Mouse (Mus musculus) thymus, postnatal 36 days (tissue): ENCODE results near the gene Ube2l3.
"Not testable (repeated sequence)": the region's sequence is repeated elsewhere in the genome, so short reads cannot be mapped to it uniquely, and the experiment has no call there.

Source experiments
- DNase-seq, 2 experiments: peaks; one replicate each; pipeline ENCODE4 v3.0.0; 2022; ENCODE audit warnings: mixed read lengths in 2 of 2

The Ube2l3 gene

DNA sequence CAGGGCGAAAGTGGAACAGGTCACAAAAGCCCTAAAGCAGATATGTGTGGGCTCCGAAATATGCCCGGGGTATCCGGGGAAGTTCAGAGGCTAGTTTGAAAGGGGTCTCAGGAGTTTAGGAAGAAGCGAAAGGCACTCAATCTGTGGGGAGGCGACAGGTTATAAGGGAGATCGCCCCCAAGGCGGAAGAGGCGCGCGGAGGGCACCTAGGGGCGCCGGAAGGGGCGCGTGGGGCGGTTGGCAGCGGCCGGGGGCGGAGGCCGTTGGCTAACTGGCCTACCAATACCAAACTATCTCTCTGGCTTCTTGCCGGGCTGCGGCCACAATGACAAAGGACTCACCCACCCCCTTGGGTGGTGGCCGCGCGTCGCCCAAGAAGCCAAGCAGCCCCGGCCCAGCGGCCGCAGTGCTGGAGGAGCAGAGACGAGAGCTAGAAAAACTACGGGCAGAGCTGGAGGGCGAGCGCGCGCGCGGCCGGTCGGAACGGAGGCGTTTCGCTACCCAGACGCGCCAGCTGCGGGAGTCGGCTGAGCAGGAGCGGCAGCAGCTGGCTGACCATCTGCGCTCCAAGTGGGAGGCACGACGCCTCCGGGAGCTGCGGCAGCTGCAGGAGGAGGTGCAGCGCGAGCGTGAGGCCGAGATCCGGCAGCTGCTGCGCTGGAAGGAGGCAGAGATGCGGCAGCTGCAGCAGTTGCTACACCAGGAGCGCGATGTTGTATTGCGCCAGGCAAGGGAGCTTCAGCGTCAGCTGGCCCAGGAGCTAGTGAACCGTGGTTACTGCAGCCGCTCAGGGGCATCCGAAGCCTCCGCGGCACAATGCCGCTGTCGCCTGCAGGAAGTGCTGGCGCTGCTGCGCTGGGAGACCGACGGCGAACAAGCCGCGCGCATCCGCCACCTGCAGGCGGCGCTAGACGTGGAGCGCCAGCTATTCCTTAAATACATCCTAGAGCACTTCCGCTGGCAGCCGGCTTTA lies 6.2 kb upstream of the Ube2l3 start, which contains the start of gene Rimbp3:
TSS of gene Rimbp3 (plus strand) at position 215 of the 973 bp plus-strand sequence.
- peak; percentile 84 for DNase-seq

DNA sequence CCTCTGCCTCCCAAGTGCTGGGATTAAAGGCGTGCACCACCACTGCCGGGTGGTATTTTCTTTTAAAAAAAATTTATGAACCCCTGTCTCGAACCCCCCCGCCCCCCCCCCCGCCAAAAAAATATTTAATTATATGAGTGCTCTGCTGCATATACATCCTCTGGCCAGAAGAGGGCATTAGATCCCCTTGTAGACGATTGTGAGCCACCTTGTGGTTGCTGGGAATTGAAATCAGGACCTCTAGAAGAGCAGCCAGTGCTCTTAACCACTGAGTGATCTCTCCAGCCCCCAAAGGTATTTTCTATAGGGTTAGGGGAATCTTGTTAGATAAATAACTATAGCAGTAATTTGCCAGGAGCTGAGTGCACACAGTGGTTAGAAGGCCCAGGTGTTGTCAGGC lies 2.5 kb upstream of the Ube2l3 start:
- peak; percentile 18 to 29 for DNase-seq

DNA sequence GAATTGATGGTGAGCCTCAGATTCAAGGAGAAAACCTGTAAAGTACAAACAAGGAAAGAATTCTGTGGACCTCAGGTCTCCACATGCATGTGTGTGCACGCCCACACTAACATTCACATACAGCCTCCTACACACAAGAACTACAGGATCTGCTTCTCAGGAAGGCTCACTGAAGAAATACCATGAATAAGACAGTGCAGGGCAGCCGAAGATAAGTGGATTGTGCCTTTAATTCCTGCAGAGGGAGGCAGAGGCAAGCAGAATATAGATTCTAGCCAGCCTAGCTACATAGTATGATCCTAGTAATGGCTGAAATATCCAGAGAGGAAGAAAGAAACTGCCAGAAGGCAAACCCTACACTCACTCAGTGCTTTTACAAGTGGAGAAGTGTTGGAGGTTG lies 472 bp downstream of the Ube2l3 start:
- DNase-seq, result no peak

DNA sequence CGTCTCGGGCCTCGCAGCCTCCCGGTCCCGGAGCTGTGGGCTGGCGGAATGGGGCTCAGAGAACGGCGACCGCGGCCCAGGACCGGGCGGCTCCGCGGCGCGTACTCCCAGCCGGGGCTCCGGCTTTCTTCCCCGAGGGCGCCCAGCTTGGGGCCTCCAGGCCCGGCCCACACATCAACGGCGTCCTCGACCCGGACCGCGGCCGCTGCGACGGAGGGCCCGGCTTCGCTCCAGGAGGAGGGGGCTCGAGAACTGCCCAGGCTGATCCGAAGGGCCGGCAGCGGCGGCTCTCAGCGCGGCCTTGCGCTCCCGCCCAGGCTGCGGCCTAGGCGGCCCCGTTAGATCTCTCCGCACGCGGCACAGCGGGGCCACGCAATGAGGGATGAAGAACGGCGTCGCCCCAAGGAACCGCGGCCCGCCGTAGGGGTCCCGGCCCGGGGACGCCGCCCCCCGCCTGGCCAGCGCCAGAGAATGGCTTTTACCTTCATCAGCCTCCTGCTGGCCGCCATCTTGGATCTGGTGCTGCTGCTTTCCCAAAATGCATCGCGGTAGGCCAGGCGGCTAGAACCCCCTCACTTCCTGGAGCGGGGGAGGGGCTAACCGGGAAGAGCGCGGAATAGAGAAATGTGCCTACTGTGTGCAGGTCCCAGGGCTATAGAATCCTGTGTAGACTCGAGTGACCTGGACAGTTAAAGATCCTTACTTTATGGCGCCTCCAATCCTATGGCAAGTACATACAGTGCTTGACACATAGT lies 1.3 kb downstream of the Ube2l3 start:
- DNase-seq, result peak; percentile 86 to 88

DNA sequence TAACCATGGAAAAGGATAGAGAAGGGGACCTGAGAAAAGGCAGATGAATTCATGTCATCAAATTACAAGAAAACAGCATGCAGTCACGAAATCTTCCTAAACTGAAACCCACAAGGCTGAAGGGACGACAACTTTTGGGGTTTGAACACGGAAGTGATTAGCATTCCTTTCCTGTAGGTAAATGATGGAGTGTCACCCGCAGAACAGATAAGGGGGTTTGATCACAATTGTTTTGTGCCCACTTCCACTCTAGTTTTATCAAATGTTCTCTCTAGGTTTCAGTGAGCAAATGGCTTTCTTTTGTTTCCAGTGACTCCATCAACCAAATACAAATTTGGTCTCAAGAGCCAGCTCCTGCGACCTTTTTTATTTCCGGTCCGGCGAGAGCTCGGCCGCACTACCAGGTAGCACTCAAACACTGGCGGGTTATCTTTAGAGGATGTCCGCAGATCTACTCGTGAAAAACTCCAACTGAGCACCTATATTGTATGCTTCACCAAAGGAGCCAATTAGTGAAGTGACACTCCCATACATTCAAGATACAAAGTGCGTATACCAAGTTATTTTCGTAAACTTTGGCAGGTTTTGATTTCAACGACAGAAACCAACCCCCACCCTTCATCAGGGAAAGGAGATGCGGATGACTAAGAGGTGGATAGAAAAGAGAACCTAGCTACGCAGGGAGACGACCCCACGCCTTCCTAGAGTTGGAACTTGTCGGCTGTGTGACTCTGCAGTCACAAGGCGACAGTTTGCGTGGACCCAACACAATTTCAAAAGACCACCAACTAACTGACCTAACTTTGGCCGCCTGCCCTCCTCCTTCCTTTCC lies 2.1 kb downstream of the Ube2l3 start:
- no peak for DNase-seq

DNA sequence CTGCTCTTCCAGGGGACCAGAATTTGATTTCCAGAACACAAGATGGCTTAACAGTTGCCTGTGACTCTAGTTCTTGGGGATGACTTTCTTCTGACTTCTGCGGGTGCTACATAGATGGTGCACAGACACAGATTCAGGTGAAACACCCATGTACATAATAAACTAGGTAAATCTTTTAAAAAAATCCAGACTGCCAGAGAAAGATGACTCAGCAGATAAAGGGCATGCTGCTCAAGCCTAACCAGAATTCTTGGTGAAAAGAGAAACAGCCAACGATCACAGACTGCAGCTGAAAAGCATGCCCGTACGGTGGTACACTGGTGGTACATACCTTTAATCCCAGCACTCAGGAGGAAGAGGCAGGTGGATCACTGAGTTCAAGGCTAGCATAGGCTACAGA lies 8.6 kb downstream of the Ube2l3 start:
- DNase-seq, result no peak

DNA sequence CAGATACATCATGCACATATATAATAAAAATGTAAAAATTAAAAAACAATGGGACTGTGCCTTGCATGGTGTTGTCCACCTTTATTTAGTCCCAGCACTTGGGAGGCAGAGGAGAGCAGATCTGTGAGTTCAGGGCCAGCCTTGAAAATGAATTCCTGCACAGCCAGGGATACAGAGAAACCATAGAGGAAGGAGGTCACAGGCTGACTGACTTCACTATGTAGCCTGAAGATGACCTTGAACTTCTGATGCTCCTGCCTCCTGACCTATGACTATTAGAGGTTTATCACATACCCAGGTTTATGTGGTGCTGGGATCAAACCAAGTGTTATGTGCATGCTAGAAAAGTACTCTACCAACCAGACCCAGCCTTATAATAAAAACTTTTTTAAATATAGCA lies 17.0 kb downstream of the Ube2l3 start:
- DNase-seq, result no peak

DNA sequence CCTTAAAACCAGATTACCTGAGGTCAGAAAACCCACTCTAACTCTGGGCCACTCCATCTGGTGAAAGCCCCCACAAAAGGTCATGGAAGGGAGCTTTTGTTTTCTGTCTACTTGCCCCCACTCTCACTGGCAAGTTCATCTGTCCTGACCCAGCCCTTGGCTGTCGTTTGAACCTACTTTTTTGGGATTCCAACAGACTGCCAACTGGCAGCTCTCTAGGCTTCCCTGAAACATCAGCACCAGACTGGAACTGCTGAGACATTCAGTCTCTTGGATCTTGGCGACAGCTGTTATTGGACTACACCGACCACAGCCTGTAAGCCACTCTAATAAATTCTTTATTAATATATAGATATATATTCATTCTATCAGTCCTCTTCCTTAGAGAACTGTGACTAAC lies 19.4 kb downstream of the Ube2l3 start:
- DNase-seq, result no peak

DNA sequence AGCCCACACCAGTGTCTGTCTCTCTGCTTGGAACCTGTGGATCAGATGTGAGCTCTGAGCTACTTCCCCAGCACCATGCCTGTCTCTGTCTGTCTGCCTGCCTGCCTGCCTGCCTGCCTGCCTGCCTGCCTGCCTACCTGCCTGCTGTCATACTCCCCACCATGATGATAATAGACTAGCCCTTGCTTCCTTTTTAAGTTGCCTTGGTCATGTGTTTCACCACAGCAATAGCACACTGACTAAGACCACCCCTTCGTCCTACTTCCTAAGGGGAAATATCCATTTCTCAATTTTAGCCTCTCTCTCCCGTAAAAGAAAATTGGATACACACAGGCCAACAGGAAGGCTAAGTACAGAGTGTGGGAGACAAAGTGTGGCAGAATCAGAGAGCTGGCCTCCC lies 20.3 kb downstream of the Ube2l3 start:
- DNase-seq, result no peak

DNA sequence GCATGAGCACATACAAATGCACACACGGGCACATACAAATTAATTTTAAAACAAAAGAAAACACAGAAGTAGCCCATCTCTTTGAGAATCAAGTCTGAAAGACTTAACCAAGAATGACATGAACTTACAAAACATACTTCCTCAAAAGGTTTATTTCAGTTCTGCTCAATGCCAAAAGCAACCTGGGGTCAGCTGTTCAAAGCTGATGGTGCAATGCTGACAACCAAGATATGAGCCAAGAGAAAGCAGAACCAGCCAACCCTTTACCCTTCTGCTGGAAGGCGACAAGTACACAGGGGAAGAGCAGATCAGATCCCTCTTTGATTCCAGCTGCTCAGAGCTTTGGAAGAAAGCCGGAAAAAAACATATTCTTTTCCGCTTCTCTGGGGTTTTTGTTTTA lies 21.1 kb downstream of the Ube2l3 start:
- DNase-seq, result no peak

DNA sequence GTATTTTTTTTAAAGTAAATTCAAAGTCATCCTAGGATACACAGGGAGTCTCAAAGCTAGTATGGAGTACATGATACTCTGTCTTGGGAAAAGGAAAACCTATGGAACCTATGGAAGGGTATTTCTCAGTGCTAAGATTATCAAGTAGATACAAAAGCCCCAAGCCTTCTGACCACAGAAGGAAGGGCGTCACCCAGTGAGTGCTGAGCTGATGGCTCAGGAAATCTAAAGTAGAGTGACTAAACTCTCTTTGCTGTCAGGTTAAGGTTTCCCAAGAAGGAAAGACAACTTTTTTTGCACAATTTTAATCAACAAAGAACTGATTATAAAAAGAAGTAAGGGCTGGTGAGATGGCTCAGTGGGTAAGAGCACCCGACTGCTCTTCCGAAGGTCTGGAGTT lies 22.7 kb downstream of the Ube2l3 start:
- no peak for DNase-seq

DNA sequence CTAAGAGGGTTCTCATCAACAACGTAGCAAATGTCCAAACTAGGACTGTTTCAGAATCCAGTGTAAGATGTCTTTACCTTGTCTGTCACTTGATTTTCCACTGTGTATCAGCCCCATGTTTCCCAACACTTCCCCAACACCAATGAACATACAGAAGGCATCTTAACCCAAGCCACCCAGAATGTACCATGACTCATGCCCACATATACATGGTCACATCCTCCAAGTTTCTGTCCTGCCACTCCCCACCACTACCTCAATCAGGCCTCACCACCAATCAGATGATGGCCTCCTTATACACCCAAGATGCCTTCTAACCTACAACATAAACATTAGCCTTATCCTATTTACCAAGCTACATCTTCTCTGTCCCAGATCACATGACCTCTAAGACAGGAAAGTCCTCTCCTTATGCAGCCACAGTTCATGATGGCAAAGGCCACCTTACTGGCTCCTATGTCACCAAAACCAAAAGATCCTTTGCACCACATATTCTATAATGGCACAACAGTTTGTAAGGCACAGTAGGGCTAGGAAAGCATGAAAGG lies 24.8 kb downstream of the Ube2l3 start:
- DNase-seq, result no peak

DNA sequence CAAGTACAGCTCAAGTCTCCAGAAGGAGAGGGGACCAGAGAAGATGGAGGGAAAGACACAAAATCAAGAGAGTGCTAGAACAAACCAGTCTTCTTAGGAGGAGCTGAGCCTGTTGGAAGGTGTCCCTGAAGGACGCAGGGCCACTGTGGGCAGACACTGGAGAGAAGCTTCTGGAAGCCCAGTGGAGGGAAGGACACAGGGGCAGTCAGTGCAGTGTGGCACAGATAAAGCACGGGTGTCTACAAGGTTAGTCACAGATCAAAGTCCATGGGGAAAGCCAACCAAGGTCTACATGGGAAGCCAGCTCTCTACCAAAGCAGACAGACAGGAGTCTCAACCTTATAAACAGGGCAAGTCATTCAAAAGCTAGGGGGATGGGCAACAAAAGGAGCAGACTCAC lies 26.7 kb downstream of the Ube2l3 start:
- no peak for DNase-seq

DNA sequence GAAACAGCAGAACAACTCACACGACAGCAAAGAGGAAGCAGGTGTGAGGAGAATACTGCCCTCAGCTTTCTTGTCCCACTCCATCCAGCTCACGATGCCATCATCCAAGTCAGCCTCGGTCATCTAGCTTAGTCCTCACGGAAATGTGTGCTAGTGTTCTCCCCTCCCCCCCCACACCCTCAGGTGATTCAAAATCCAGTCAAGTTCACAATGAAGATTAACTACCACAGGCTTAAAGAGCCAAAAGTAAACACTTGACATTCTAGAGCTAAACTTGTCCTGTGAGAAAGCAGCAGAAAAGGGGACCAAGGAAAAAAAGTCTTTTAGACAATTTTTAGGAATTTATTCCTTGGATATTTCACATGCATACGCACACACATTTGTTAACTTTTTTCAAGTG lies 34.4 kb downstream of the Ube2l3 start:
- no peak for DNase-seq

DNA sequence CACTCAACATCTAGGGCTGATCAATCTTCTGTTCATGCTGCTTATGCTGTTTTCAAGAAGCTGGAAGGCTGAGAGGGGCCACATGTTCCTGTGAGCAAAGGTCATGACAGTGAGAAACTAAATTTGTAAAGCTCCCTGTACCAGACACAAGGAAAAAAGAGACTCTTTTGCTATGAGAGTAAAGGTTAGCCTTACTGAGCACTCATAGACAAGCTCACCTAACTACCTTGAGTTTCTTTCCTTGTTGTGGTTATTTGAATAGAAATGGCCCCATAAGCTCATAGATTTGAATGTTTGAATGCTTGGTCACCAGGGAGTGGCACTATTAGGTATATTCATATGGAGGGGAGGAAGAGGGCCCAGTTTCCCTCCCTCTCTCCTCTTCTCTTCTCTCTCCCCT lies 35.3 kb downstream of the Ube2l3 start:
- DNase-seq, result no peak

DNA sequence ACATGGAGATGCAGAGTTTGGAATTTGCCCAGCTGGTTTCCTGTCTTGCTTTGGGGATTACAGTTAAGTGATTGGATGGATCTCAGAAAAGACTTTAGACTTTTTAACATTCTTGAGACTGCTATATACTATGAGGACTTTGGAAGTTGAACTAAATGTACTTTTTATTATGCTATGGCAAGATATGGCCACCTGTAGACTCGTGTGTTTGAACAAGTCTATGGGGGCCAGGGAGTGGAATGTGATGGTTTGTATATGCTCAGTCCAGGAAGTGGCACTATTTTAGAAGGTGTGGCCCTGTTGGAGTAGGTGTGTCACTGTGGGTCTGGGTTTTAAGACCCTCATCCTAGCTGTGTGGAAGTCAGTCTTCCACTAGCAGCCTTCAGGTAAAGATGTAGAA lies 37.0 kb downstream of the Ube2l3 start:
- not testable (repeated sequence) for DNase-seq

DNA sequence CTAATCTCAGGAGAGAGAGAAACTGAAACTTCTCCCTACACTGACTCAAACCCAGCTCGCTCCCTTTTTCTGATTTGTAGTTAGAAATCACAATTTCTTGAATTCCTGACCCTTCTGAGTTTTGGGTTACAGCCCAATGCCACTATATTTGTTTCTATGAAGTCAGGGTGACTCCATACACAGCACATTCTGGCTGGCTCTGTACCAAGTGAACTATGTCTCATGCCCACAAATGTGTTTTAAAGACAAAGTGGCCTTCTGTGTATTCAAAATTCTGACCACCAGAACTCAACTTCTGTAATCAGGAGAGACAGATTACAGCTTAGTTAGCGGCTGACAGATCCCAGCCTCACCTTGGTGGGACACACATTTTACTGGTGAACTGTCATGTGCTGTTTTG lies 48.1 kb downstream of the Ube2l3 start:
- no peak for DNase-seq

DNA sequence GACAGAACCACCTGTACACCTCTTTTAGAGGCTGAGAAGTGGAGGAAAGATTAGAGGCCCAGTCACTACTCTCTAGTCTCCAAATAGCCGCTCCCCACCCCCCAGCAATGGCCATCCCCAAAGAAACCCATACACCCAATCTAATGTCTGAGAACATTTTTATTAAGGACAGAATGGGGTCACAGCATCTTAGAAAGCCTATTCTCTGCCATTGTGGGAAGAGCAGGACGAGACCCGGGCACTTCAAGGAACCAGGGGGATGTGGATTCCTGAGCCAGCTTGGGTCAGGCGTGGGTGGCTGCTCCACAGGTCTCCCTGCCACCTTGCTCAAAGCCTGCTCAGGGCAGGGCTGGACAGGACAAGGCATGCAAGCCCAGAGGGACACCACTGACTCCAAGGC lies 50.6 kb downstream of the Ube2l3 start:
- DNase-seq, result no peak

DNA sequence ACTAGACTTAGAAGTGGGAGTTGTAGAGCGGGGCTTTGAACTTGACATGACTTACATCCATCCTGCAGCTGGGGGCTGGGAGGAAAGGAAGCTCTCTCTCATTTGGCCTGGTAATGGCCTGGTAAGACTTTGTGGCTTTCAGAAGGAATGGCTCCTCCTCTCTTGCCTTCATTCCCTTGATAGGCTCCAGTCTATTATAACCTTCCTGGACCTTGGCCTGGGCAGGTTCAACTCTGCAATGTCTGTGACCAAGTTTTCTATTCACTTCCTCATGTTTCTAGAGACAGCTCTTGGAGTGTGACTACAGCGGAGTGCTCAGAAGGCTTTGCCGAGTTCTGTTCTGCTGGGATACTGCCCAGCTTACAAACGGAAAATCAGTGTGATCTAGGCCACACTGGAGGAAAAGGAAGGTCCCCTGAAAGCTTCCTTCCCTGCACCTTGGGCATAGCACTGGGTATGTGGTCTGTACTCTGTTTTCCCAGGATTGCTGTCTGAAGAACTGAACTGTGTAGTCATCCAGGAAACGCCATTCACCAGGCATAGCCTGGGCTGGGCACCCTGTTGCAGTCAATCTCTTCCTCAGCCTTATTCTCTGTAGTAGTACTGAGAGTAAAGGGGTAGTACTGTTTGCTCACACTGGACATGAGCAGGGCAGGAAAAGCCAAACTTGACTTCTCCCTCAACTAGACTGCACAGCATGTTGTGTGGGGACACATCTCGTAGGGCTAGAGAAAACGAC lies 51.8 kb downstream of the Ube2l3 start:
- DNase-seq, result no peak

DNA sequence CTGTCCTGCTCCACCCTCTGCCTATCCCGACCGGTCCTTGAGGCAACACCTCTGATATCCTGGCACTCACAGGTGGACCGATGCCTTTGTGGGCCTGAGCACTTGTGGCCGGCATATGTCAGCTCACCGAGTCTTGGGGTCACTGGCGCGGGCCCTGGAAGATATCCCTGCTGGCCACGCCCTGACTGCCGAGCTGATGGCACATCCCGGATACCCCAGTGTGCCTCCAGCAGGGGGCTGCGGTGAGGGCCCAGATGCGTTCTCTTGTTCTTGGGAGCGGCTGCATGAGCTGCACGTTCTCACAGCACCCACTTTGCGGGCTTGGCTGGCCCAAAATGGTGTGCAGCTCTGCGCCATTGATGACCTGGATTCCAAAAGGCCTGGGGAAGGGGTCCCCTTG lies 54.4 kb downstream of the Ube2l3 start:
- DNase-seq, result peak; percentile 48 to 60

DNA sequence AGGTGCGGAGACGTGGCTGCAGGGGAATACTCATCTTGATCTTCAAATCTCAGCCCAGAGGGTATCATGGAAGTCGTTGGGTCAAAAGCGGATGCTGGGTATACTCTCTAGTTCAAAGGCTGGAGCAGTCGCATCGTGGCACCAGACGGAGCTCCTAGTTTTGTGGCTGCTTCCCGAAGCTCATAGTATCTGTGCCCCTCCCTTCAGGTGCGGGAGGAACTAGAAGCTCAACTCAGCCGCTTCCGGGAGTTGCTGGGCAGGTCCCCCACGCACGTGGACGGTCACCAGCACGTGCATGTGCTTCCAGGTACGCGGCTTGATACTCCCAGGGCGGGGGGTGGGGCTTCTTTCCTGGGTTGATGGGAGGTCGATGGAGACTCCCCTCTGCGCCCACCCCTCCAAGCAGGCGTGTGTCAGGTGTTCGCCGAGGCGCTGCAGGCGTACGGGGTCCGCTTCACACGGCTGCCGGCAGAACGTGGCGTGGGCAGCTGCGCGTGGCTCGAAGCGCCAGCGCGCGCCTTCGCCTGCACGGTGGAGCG lies 55.0 kb downstream of the Ube2l3 start:
- peak; percentile 23 to 32 for DNase-seq

DNA sequence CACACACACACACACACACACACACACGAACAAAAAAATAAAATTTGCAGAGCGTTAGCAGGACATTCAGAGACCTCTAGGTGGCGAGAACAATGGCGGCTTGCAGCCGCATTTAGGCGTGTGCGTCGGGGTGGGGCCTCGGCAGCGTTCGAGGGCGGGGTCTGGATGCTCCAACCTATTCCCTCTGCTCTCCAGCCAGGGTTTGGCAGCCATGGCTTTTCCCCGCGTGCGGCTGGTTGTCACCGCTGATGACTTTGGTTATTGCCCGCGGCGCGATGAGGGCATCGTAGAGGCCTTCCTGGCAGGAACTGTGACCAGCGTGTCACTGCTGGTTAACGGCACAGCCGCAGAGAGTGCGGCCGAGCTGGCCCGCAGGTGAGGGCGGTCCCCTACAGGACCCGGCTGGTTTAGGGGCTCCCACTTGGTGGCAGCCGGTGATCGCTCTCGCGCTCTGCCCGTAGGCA lies 55.6 kb downstream of the Ube2l3 start, which contains the start of gene Ccdc116:
TSS of gene Ccdc116 (minus strand) at position 458 of the 464 bp plus-strand sequence.
- peak; percentile 69 to 72 for DNase-seq
